Mouse (Mus musculus) spleen, adult 10 weeks (tissue): ENCODE data around the gene Col16a1. TPM values are rescaled to one million over a fixed set of nuclear protein-coding genes. Genes with fewer than 3 reads are reported as not detected.

Source experiments
- polyA plus RNA-seq: library from polyadenylated mRNA; stranded (reverse); fragments of 350-450 nt; fragmentation: Illumina TruSeq; extraction: RNeasy Lipid Tissue Mini Kit (QIAGEN cat#74804); gene quantifications from one replicate; pipeline ENCODE4 v1.2.3, GENCODE M21; 2015; ENCODE audit warnings: low replicate concordance; ENCODE audit not compliant: insufficient read depth

Gene Col16a1
- 4.1 TPM for polyA plus RNA-seq

DNA sequence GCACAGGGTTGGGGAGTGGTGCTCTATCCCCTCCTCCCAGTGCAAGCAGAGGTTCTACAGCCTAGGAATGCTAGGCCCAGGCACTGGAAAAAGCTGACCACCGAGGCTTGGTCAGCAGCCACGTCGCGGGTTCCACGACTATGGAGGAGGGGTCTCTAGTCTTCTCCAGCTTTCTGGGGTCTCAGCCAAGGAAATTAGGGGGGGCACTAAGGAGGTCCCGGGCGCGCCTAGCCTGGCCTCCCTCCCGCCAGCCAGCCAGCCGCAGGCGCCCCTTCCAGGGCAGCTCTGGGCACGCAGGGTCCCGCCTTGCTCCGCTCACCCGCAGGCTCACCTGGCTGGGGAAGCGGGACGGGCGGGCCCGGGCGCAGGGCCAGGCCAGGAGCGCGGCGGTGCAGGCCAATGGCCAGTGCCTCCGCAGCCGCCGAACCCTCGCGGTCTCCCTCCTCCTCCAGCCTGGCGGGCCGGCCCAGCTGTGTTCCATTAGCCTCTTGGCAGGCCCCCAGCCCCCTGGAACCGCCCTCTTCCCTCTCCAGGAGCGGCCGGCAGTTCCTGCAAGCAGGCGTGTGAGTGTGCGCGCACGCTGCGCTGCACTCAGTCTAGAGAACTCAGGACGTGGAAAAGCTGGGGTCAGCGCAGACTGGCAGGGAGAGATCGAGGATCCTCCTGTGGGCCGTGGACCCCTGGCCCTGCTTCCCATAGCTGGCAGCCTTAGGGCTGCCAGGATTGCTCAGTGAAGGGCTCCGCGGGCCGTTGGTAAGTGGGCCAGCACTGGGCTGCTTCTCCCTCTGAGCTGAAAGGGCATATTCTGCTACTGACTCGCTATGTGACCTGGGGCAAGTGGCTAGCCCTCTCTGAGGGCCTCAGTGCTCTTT is at the start of gene Col16a1:
TSS of gene Col16a1 (plus strand) at position 510 of the 872 bp plus-strand sequence.

DNA sequence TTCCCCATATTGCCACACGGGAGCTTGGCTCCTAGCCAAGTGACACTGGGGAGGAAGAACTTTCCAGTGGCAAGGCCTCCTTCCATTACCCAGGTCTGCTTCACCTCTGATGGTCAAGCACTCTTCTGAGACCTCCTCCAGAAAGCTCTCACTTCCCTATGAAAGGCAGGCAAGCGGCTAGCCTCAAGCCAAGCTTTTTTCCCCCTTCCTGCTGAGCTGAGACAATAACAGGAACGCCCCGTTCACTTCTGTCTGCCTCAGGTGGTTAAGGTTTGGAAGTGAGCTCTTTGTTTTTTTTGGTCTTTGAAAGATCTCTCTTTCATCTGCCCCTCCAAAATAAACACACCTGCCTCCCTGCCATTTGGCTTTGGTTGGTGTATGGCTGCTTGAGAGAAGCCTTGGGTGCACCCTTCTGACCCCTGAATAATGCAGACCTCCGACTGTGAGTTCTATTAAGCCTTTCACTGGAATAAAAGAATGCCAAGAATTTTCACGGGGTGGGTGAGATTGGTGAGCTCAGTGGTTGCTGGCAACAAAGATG is 54.5 kb downstream of the Col16a1 start, which contains the start of gene Pef1:
TSS of gene Pef1 (plus strand) at position 448 of the 541 bp plus-strand sequence.

GRCm38 (mm10) chr4:130139214-130139492 is 91.5 kb downstream of the Col16a1 start, which contains the start of gene Hcrtr1:
TSS of gene Hcrtr1 (minus strand) at chr4:130139359.

Other genes with a start within 250 kb of the Col16a1 start
- 613 TPM for gene Ptp4a2, start 236.6 kb upstream of the Col16a1 start, polyA plus RNA-seq
- gene Spocd1, start 118.6 kb upstream of the Col16a1 start, polyA plus RNA-seq: not detected
- gene Adgrb2, start 63.0 kb upstream of the Col16a1 start, polyA plus RNA-seq: 0.79 TPM
- gene Pef1, start 54.7 kb downstream of the Col16a1 start, polyA plus RNA-seq: 18.7 TPM
- gene Hcrtr1, start 91.5 kb downstream of the Col16a1 start, polyA plus RNA-seq: not detected
- gene Tinagl1, start 127.3 kb downstream of the Col16a1 start, polyA plus RNA-seq: 21.0 TPM
- not detected for gene Gm853, start 174.6 kb downstream of the Col16a1 start, polyA plus RNA-seq
- gene Serinc2, start 231.4 kb downstream of the Col16a1 start, polyA plus RNA-seq: not detected